Mouse (Mus musculus) limb, embryonic 14.5 days (tissue): ENCODE results near the gene Slco3a1. TPM values are rescaled to one million over a fixed set of nuclear protein-coding genes. Genes with fewer than 3 reads are reported as not detected.

Experiments
- ATAC-seq: fragments of 200-750 bp; cut with Nextera tagmentation; 2 replicates; pipeline ENCODE4 v1.8.0; 2017; ENCODE audit warnings: low read depth, moderate number of reproducible peaks, moderate TSS enrichment; ENCODE audit not compliant: low FRiP score
- DNase-seq: peaks from one replicate; pipeline ENCODE4 v3.0.0-alpha.2; 2015; ENCODE audit warnings: low spot score
- H3K27ac ChIP-seq: fragments of 300-500 bp; sonication (generic); replicated peaks from 2 replicates; pipeline ENCODE4 v1.5.1; 2014; ENCODE audit warnings: low read depth, mild to moderate bottlenecking, low read length, moderate library complexity, mixed read lengths
- H3K27me3 ChIP-seq: fragments of 300-500 bp; sonication (generic); 2 replicates; pipeline ENCODE4 v1.6.1; 2014; ENCODE audit warnings: low read length, mixed read lengths; ENCODE audit not compliant: control insufficient read depth, insufficient read depth
- H3K36me3 ChIP-seq: fragments of 300-500 bp; sonication (generic); 2 replicates; pipeline ENCODE4 v1.6.1; 2014; ENCODE audit warnings: mild to moderate bottlenecking, low read length, moderate library complexity, mixed read lengths; ENCODE audit not compliant: control insufficient read depth, insufficient read depth
- H3K4me1 ChIP-seq: fragments of 300-500 bp; sonication (generic); 2 replicates; pipeline ENCODE4 v1.6.1; 2014; ENCODE audit warnings: antibody characterized with exemption, low read length, mixed read lengths; ENCODE audit not compliant: control insufficient read depth, insufficient read depth
- H3K4me2 ChIP-seq: fragments of 300-500 bp; sonication (generic); replicated peaks from 2 replicates; pipeline ENCODE4 v1.6.1; 2014; ENCODE audit warnings: low read depth, mild to moderate bottlenecking, low read length, moderate library complexity; ENCODE audit not compliant: severe bottlenecking
- H3K4me3 ChIP-seq: fragments of 300-500 bp; sonication (generic); replicated peaks from 2 replicates; pipeline ENCODE4 v1.5.1; 2014; ENCODE audit warnings: low read length
- H3K9ac ChIP-seq: fragments of 300-500 bp; sonication (generic); 2 replicates; pipeline ENCODE4 v1.6.1; 2014; ENCODE audit warnings: mild to moderate bottlenecking, low read depth, low read length, moderate library complexity; ENCODE audit not compliant: severe bottlenecking
- H3K9me3 ChIP-seq: fragments of 300-500 bp; sonication (generic); 2 replicates; pipeline ENCODE4 v1.6.1; 2016; ENCODE audit warnings: low read length; ENCODE audit not compliant: control insufficient read depth
- POLR2A ChIP-seq: fragments of 200-500 bp; IDR thresholded peaks from 2 replicates; pipeline ENCODE4 v1.8.0; 2012; ENCODE audit warnings: inconsistent platforms, mild to moderate bottlenecking, moderate library complexity, borderline replicate concordance; ENCODE audit not compliant: insufficient read depth, insufficient read length; ENCODE audit errors: extremely low read depth
- WGBS: fragments of 180-500 bp; shearing (Covaris S2); extraction: QIAGEN DNeasy Blood & Tissue Kit; methylation state at CpG from one replicate; pipeline ENCODE4 v1.1.7; 2014; 5-methylcytosine and 5-hydroxymethylcytosine counted together
- microRNA-seq: library from miRNA; unstranded; fragments of <30 nt; microRNA quantifications from one replicate; pipeline ENCODE4, GENCODE M21; 2016
- polyA plus RNA-seq, 2 experiments: library from polyadenylated mRNA; depleted of rRNA in 1 of 2; stranded (reverse) in 1 of 2; unstranded in 1 of 2; fragments of >200 nt; fragmentation: Nextera tagmentation in 1 of 2; extraction: Ambion mirVana in 1 of 2; gene quantifications; 2 replicates each; pipeline versions ENCODE4 v1.2.1 to v1.2.3; 2012 to 2014

Gene Slco3a1
- polyA plus RNA-seq, 2 experiments: 11.8 to 12.2 TPM

- no peak for TF ChIP-seq POLR2A
- WGBS: 78% methylated on average over 3 of the region's 3 CpGs
- Histone ChIP-seq H3K4me1 (no peaks in the 10 kb centered on the region), H3K27me3 (no peaks in the 10 kb centered on the region), H3K9me3 (no peaks in the 10 kb centered on the region), H3K36me3 (no peaks in the 10 kb centered on the region), H3K4me2 (no peak overlapping the region), H3K9ac (no peak overlapping the region), H3K4me3 (no peak overlapping the region), H3K27ac (no peak overlapping the region)
- ATAC-seq: no peak
- no peak for DNase-seq
Observed at GRCm38 (mm10) chr7:74256291-74256690, 298.3 kb downstream of the Slco3a1 start.

GRCm38 (mm10) chr7:74252066-74252465 lies 302.5 kb downstream of the Slco3a1 start:
- H3K4me1 ChIP-seq: no peaks in the 10 kb centered on the region
- no peak for DNase-seq
- H3K36me3 ChIP-seq: no peaks in the 10 kb centered on the region
- 94% methylated on average over 2 of the region's 2 CpGs for WGBS
- no peak overlapping the region for H3K4me2 ChIP-seq
- no peak overlapping the region for H3K9ac ChIP-seq
- H3K27me3 ChIP-seq: no peaks in the 10 kb centered on the region
- ATAC-seq: no peak
- no peak for TF ChIP-seq POLR2A
- H3K4me3 ChIP-seq: no peak overlapping the region
- no peaks in the 10 kb centered on the region for H3K9me3 ChIP-seq
- H3K27ac ChIP-seq: no peak overlapping the region

GRCm38 (mm10) chr7:74241236-74241635 lies 313.3 kb downstream of the Slco3a1 start:
- no peaks in the 10 kb centered on the region for H3K9me3 ChIP-seq
- no peaks in the 10 kb centered on the region for H3K36me3 ChIP-seq
- H3K4me2 ChIP-seq: no peak overlapping the region
- no peak for TF ChIP-seq POLR2A
- no peak overlapping the region for H3K27ac ChIP-seq
- DNase-seq (no peak), ATAC-seq (no peak)
- H3K27me3 ChIP-seq: no peaks in the 10 kb centered on the region
- H3K4me3 ChIP-seq: no peak overlapping the region
- WGBS: 81% methylated on average over 3 of the region's 3 CpGs
- no peaks in the 10 kb centered on the region for H3K4me1 ChIP-seq
- no peak overlapping the region for H3K9ac ChIP-seq

- H3K9ac ChIP-seq: no peak overlapping the region
- ATAC-seq (no peak), DNase-seq (no peak)
- H3K9me3 ChIP-seq: no peaks in the 10 kb centered on the region
- no peak overlapping the region for H3K4me3 ChIP-seq
- H3K27ac ChIP-seq: no peak overlapping the region
- H3K36me3 ChIP-seq: no peaks in the 10 kb centered on the region
- 66% methylated on average over 4 of the region's 4 CpGs for WGBS
- no peaks in the 10 kb centered on the region for H3K4me1 ChIP-seq
- no peaks in the 10 kb centered on the region for H3K27me3 ChIP-seq
- no peak for TF ChIP-seq POLR2A
- no peak overlapping the region for H3K4me2 ChIP-seq
Observed at GRCm38 (mm10) chr7:74240459-74241172, 314.0 kb downstream of the Slco3a1 start.

Small RNA genes lying within 50 kb of the gene (microRNA-seq; reads per million reads assigned to microRNA genes)
- gene Gm27459: not detected
